Mouse (Mus musculus): ENCODE results near the gene Coq2.

Coq2 gene

DNA sequence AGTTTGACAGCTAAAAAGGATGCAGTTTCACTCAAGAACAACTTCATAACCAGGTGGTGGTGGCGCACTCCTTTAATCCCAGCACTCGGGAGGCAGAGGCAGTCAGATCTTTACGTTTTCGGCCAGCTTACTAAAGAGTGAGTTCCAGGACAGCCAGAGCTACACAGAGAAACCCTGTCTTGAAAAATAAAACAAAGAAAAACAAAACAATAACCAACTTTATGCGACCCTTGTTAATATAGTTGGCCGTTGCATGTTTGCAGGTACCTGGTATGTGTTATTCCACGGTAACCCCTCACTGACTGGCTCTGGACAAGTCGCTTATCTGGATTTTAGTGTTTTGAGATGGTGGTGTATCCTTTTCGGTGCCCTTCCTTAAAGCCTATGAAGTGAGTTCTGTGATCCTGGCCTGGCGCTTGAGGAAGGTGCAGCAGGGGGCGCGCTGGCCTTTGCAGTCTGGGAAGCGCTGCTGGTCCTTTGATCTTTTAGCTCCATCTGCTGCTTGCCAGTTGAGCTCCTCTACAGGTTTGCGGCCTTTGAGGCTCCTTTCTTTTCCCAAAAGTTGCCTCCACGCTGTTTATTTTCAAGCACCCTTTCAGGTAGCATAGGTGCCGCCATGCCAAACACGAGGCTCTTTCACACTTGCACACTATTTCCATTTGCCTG lies at the start of gene Coq2:
Gene Coq2 (minus strand): TSS at position 430 of the 666 bp plus-strand sequence.
- peak; percentile 81 for DNase-seq (ENCODE audit: low read depth)

DNA sequence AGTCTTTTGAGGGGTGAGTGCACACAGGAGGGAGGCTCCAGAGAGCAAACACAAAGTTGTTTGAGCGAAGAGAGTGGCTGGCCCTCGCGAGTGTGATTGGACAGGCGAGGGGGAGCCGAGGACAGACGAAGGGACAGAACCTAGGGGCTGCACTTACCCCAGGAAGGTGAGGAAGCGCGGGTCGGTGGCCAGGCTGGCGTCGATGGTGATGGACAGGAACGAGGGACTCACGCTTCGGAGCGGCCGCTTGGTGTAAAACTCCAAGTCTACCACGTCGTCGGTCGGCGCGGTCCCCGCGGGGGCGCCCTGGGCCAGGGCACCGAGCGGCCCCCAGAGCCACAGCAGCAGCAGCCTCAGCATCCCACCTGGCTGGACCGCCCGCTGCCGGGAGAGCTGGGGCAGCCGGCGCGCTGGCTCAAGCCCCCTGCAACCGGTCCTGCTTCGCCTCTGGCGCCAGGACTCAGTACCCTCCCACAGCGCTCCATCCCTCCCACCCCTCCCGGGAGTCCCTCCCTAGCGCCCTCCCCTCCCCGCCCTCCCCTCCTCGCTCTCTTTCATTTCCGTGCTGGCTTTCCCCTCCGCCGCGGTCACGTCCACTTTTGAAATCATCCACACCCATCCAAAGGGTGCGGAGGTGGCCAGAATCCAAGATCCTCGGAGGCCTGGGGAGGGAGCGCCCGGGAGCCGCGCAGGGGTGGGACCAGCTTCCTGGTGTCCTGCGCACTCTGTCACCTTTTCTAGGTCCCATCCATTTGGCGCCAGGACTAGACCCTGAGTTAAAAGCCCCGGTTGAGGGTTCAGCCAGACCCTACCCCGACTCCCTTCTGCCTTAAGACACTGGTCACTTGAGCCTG lies 44.5 kb upstream of the Coq2 start, which contains the start of gene Hpse:
Gene Hpse (minus strand): TSS at position 482 of the 854 bp plus-strand sequence.
- DNase-seq (ENCODE audit: low read depth): no peak

DNA sequence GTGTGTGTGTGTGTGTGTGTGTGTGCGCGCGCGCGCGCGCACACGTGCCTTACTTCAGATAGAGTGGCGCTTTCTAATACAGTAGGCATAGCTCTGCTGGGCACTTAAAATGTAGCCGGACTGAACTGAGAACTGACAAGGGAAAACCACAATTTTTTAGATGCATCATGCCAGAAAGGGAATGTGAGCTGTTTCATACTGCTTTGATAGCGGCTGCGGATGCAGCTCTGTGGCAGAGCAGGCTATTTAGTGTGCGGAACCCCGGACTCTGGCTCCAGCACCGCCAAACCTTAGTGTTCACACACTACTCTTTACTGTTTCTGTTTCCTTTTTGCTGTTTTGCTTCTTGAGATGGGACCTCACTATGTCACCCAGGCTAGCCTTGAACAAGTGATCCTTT lies 41.8 kb upstream of the Coq2 start:
- no peak for DNase-seq (ENCODE audit: low read depth)

DNA sequence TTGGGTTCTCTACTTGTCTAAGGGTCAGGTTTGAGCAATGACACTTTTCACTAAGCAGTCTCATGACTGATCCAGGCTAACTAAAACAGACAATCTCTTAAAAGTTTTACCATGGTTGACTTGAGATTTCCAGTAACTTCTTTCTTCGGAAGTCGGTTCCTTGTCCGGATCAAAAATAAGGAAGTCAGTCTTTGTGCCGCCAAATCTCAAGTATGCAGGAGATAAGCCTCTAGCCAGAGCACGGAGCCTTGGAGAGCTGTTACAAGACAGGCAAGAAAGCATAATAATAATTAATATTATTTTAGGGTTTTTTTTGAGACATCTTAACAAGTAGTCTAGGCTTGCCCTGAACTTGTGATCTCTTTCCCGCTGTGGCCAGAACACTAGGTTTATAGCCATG lies 36.3 kb upstream of the Coq2 start:
- no peak for DNase-seq (ENCODE audit: low read depth)

DNA sequence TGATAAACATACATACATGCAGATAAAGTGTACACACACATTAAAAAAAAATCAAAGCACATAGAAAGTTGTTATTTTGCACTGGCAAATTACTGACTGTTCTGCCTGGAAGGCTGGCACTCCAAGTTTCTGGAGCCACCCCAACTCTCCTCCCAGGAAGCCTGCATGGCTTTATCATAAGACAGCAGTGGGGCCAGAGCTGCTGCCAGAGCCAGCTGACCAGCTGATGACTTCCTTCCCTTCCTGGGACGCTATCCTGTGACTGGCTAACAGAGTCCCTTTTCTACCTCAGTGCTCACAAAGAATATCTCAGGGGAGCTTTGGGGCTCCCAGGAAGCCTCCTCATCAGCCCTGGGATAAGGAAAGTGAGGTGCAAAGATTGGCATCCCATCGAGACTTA lies 35.1 kb upstream of the Coq2 start:
- DNase-seq (ENCODE audit: low read depth): no peak

DNA sequence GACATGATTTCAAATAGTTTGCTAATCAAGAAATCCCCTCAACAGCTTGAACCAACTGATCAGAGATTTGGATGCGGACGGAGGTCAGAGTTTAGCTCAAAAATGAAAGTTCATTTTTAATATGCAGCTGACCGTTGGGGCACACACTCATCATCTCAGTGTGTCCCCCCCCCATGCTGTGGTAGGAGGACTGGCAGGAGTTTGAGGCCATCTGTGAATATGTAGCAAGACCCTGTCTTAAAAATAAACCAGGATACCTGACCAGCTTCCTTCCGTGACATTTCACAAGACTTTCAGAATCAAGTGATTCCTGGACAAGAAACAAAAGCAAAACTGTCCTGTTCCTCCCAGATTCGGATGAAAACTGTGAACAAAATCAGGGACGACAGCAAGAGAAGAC lies 34.1 kb upstream of the Coq2 start:
- no peak for DNase-seq (ENCODE audit: low read depth)

DNA sequence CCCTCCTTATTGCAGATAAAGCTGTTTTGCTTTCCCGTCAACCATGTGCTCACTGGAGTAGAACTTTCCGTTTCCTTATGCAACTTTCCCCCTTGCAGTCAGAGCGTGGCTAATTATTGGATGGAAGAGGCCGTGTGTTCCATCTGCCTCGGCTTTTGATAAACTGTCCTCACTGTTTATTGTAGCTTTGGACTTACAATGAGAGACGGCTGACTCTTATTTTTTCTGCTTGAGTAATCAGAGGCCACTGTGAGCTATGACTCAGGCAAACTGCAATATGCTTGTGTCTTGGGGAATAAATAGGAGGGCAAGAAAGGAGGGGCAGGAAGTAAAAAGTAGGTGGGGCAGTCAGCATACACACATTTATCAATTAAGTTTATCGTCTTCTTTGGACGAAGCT lies 31.7 kb upstream of the Coq2 start:
- DNase-seq (ENCODE audit: low read depth): no peak

DNA sequence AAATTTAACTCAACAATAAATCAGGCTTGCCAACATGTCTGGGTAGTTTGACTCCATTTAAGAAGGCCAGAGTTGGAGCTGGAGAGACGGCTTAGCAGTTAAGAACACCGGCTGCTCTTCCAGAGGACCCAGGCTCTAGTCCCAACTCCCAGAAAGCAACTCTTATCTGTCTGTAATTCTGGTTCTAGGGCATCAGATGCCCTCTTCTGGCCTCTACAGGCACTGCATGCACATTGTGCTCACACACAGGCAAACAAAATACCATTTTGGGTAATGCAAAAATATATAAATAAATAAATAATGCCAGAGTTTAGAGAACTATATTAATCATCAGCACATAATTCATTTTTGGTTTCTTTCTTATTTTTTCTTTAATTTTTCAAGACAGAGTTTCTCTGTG lies 29.3 kb upstream of the Coq2 start:
- no peak for DNase-seq (ENCODE audit: low read depth)

DNA sequence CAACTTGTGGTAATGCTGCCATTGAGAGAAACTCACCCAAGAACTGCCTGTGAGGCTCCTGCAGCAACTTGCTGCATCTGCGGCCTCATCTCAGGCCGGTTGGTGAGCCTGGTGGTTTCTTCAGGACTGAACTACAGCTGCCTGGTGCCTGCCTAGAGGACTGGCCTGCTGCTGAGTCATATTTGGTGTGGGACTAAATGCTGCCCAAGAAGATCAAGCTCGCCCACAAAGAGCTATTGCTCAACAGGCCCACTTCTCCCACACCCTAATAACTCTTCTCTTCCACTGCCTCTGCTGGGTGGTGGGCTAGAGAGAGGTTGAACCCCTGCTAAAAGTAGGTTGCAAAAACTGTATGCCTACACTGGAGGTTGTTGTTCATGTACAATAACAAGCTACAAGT lies 27.4 kb upstream of the Coq2 start:
- DNase-seq (ENCODE audit: low read depth): no peak

DNA sequence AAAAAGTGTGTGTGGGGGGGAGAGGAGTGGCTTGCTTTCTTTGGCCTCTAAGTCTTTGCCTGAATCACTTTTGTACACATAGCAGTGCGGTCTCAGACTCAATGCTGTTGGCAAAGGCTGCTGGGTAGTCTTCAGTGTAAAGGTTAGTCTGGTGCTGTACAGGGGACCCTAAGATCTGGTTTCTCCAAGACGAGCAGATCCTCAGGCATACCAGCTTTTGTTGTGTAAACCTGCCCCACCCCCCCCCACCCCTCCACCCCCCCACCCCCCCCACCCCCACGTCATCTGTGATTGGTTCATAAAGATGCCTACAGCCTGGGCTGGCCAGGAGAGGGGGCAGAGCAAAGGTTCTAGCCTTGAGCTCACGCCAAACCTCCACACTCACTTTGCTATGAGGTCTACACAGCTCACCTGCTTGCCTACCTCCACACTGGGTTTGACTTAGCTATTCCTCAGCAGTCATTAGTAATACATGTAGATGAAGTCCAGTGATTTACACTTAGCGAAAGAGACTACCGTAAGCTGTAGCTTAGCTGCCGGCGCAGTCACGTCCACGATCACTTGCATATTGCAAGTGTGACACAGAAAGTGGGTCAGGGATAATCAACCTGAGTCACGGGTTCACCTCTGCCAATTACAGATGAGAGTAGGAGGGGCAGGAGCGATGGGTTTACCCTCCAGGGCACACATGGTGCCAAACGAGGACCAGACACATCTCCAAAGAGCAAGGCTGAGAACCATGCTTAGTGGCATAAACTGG lies 26.1 kb upstream of the Coq2 start:
- DNase-seq (ENCODE audit: low read depth): no peak

DNA sequence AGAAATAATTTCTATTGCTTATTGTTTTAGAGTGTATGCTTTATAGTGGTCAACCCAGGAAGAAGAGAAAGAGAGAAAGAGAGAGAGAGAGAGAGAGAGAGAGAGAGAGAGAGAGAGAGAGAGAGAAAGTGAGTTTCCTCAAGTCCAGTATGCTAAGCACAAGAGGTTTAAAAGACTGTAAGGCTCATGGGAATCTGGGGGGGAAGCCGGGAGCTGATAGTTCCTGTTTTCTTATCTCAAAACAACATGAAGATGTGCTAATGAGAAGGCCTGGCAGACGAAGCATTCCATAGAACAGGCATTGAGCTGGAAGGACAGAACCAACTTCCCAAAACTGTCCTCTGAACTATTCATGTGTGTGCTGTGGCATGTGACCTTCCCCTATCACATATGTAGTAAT lies 22.9 kb upstream of the Coq2 start:
- DNase-seq (ENCODE audit: low read depth): no peak

DNA sequence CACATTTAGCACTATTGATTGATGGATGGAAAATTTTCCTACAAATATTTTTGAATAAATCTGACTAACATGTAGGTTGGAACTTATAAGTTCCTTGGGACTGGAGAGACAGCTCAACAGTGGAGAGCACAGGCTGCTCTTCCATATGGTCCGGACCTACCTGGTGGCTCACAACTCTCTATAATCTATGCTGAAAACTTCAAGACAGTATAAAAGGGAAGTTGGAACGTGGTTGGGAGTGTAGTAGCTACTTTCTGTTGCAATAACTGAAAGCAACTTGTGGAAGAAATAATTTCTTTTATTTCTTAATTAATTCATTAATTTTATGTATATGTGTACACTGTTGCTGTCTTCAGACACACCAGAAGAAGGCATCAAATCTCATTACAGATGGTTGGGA lies 22.5 kb upstream of the Coq2 start:
- DNase-seq (ENCODE audit: low read depth): no peak

DNA sequence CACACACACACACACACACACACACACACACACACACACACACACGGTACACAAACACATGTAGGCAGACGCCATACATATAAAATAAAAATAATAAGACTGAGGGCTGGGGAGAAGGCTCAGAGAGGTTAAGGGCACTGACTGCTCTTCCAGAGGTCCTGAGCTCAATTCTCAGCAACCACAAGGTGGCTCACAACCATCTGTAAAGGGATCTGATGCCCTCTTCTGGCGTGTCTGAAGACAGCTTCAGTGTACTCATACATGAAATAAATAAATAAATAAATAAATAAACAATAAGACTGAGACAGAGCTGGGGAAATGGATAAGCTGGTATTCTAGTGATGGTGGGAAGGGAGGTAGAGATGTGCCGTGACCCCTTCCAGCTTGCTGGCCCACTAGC lies 10.7 kb upstream of the Coq2 start:
- DNase-seq (ENCODE audit: low read depth): no peak

DNA sequence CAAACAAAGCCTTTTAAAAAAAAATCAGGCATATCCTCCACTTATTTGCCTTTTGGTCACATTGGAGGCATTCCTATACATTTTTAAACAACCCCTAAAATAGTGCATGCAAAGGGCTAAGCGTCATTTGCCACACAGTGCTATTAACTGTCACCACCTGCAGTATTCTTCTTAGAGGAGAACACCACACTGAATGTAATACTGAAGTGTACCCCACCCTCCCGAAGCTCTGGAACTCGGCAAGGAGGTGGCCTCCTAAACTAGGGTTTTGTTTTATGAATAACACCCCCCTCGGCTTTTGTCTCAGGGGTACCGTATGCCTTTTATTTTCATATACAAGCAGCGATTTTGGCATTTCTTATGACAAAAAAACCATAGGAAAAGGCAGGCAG lies 5.6 kb upstream of the Coq2 start:
- DNase-seq (ENCODE audit: low read depth): no peak

DNA sequence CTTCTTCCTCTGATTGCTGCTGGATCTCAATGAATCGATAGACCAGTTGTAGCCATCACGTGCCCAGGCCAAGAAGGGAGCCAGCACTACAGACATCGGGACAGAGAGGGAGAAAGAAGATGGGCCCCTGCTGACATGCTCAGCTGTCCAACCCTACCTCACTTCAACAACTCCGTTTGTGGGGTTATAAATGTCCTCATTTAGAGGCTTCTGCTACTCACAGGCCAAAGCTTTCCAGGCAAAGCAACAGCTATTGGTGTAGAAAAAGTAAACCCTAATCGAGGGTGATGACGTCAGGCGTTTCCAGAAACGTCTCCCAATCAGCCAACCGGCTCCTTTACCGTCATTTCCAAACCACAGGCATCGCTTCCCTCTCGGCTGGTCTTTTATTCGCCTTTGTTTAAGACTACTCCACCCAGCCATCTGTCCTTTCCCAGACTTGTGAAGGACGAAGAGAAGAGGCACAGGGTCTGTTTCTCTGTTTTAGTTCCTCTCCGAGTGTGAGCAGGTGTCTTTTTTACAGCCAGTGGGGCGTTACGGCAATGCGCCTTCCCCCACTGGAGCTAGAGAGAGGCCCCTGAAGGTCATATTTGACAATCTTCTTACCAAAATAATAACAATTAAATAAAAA lies 5.1 kb upstream of the Coq2 start:
- no peak for DNase-seq (ENCODE audit: low read depth)

DNA sequence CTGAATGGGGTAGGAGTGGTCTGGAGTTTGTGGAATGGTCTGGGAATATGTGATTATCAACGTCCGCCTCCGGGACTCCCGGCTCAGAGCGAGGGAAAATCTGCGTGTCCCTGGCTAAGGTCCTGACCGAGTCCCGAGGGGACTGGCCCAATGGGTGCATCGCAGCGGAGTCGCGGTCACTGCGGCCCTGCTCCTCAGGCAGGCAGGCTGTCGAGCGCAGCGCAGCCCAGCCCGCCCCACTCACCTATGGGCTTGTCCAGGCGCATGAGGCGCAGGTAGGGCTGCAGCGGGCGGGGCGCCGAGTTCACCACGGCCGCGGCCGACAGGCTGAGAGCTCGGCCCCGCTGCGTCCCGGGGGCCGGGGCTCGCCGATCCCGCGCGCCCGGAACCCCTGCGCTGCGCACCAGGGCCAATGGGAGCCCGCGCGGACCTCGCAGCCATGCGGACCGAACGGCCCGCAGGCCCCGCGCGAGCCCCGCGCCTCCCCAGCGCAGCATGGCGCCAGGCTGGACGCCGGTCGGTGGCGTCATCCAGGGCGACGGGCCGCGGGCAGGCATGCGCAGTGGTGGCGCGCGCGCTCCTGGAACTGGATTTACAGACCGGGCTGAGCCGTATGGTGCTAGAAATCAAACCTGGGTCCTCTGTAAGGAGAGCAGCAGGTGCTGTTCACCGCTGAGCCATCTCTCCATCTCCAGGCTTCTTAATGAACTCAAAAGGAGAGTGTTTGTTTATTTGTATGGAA lies 1.0 kb downstream of the Coq2 start:
- DNase-seq (ENCODE audit: low read depth): peak; percentile 73

DNA sequence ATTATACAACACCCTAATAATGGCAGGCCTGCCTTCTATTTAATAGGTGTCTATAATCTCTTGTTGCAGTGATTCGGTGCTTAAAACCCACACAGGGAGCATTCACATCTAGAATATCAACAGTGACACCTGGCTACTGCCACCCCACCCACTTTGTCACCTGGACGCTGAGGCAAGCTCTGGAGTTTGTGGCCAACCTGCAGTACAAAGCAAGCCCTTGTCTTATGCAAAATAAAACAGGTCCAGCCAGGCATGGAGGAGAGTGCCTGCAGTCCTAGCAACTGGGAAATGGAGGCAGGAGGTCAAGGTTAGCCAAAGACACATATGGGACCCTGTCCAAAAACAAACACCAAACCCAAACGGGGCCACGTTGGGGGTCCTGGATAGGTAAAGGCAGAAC lies 2.5 kb downstream of the Coq2 start:
- no peak for DNase-seq (ENCODE audit: low read depth)

DNA sequence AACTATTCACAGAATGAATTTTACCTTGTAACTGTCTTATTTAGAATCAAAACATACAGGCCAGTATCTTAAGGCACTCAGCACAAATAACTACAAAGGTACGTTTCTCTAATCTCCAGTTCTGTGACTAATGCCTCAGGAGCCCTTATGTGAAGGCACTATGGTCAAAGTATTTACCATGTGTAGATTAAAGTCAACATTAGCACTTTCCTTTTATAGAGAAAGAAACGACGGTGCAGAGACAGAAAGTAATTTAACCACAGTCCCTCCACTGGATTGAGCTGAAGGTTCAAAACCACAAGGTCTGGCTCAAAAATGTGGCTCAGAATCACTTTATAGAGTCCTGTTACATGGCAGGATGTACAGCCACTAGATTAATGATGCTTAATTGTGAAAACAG lies 3.0 kb downstream of the Coq2 start:
- DNase-seq (ENCODE audit: low read depth): no peak

DNA sequence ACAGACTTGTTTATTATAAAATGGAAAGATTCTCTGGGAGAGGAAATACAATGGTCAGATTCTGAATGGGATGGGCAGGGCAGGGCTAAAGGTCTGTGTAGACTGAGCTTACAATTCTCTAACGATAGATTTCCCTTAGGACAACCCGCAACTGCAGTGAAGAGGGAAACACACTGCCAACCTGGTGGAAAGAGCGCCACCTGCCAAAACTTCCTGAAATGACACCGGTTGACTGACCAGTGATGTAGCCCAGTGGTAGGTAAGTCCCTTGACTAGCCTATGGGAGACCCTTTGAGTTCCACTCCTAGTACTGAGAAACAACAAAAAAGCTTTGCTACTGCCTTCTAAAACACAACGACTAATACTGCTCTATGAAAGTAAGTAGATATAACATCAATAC lies 3.5 kb downstream of the Coq2 start:
- DNase-seq (ENCODE audit: low read depth): peak; percentile 44

DNA sequence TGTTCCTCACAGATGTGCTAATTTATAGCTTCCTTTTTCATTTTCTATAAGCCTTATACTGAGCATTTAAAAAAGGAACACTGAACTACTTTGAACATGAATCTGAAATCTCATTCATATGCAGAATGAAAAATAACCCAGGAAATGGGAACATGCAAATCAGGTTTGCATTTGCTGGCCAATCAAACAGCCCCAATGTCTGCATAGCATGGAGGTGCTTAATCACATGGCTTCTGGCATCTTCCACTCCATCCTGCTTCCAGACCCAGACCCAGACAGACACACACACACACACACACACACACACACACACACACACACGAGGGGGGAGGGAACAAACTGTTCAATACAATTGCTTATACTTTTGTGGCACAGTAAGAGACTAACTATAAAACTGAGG lies 8.0 kb downstream of the Coq2 start:
- DNase-seq (ENCODE audit: low read depth): no peak

DNA sequence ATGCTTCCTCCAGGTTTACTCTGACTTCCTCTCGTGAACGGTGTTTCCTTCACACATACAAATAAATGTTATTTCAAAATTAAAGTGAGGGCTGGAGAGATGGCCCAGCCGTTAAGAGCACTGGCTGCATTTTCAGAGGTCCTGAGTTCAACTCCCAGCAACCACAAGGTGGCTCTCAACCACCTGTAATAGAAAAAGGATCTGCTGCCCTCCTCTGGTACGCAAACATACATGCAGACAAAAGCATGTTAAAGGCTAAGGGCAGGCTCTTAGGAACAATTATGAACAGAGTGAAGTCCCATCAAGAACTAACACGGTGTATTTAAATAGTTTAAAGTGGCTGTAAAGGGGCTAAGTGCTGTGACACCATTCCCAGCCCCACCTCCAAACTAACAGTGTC lies 11.1 kb downstream of the Coq2 start:
- DNase-seq (ENCODE audit: low read depth): no peak

DNA sequence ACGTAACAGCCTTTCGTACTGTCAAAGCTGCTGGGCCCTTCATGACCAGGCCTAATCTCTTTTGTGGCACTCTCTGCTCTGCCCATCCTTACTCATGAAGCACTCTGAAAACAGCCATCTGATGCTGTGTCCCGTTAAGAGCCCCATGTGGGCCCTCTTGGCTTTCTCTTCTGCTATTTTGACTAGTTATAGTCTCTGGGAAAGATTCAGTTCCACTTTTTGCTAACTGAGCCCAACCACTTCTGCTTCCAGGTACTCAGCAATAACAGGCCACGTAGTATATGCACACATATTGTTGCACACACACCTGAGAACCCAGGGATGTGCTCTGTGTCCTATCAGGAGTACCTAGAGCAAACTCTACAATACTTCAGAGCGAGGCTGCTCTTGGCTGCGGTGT lies 11.9 kb downstream of the Coq2 start:
- no peak for DNase-seq (ENCODE audit: low read depth)

Data from c-Kit-positive CD71-negative TER-119-negative erythroid progenitor cells, embryonic 14.5 days (primary cell).